Mouse (Mus musculus): ENCODE measurements at regions not wholly inside any gene's neighbourhood (a gene's known extent, or its start where the extent isn't known, plus 50 kb on each side); places are given as distances from the start of the nearest gene placed in this dataset.

GRCm38 (mm10) chr8:82640502-82640901 lies 133.5 kb downstream of the Zfp330 start:
- TF ChIP-seq CTCF (IDR thresholded peaks at IDR 0.05; ENCODE audit: low read depth, low read length) (no peak), GATA1 (IDR thresholded peaks at IDR 0.05; ENCODE audit: borderline replicate concordance, low read length) (no peak), GATA2 (IDR thresholded peaks at IDR 0.05; ENCODE audit: borderline replicate concordance, low read depth, low read length) (no peak), POLR2AphosphoS5 (IDR thresholded peaks at IDR 0.05; ENCODE audit: insufficient replicate concordance, low read depth, low read length) (no peak), TAL1 (conservative IDR thresholded peaks at IDR 0.05; ENCODE audit: low read depth, low read length) (no peak)

Data from G1E (cell line).